Mouse (Mus musculus): Measurements from ENCODE around the gene Srd5a1. TPM values are rescaled to one million over a fixed set of nuclear protein-coding genes. Genes with fewer than 3 reads are reported as not detected.

The Srd5a1 gene
- polyA plus RNA-seq, 1 experiment from 2014 or later: 8.4 TPM

DNA sequence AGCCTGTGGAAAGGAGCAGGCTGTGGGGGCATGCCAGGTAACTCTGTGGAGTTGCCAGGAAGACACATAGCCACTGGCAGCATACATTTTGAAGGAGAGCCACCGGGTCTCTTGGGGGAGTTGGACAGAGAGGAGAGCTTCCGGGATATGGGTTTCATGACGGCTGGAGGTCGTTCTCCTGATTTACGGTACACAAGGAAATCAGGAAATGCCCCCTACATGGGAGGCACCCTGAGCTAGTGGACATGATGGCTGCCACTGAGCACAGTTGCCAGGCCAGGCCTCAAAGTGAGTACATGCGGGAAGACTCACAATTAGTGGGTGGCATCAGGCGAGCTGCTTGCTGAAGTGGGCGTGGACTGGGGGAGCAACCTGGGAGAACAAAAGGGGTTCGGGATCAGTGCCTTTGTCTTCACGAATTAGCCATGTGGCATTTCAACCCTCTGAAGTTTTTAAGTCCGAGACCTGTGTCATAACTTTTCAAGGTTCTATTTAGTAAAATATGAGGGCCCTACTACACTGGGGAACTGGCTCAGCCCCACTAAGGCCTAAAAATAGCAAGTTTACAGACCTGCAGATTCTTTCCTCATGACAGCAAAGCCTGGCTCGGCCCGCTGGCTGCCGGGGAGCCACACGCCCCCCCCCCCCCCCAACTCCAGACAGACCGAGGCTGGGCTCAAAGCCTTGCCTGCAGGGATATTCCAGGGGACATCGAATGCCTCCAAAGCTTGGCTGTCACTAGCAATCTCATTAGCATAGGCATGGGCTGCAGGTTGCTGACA is 68.5 kb downstream of the Srd5a1 start:
- DNase-seq (ENCODE audit: low spot score): no peak

DNA sequence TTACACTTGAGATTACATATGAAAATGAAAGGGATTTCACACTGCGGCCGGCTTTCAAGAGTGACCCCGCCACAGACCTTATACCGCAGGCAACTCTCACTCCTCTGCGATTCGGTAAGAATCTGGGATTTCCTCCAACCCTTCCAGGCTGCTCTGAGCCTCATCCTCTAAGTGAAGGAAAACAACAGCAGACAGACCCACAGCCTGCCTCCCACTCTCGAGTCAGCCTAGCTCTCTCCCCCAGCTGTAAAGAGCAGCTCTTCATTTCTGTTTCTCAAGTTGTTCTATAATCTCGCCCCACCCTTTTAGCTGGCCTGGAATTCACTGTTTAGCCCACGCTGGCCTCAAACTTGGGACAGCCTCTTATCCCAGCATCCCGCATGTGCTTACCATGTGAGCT is 69.5 kb downstream of the Srd5a1 start:
- DNase-seq (ENCODE audit: low spot score): no peak

DNA sequence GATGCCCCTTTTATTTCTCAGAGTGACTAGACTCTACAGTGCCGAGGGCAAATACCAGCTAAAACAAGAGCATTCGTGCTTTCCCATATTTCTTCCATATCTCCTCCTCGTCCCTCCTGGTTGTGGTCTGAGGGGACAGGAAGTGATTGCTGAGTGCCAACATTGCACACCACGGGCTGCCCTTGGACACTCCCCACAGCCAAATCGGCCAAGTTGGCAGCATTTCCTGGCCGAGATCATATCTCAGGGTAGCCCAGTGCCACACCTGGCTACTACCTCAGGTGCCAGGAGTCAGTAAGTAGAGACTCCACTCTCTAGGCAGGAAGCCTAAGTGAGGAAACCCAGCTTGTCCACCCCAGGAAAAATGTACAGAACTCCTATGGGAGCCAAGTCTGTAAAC is 70.0 kb downstream of the Srd5a1 start:
- DNase-seq (ENCODE audit: low spot score): no peak

DNA sequence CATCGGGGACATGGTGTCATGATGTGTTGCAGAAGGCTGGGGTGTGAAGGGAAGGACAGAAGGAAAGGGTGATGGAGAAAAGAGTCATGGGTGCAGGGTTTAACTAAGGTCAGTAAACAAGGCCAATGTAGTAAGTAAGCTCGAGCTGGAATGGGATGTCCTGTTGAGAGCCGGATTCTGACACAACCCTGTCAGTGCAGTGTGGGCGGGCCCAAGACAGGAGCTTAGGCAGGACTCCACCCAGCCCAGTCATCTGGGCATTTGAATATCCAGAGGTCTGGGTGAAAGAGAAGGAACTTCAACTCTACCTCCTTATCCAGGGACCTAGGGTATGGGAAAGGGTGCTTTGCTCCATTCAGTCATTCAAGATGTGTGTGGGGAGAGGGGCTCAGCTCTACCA is 72.9 kb downstream of the Srd5a1 start:
- no peak for DNase-seq (ENCODE audit: low spot score)

DNA sequence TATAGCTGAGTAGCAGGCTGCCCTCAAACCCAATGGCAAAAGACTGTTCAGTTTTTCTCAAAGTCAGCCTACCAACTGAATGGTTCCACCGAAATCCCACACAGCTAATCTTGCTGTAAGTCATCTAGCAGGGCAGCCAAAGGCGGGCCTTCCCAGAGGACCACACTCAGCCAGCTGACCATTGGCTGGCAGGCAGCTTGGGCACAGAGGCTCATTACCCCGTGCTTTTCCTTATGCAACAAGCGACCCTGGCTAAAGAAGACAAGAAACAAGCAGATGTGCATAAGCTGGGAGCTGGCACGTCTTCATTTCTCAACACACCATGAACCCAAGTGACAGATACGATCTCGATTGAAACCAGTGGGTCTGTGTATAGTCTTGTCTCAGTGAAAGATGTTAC is 73.9 kb downstream of the Srd5a1 start:
- no peak for DNase-seq (ENCODE audit: low spot score)

DNA sequence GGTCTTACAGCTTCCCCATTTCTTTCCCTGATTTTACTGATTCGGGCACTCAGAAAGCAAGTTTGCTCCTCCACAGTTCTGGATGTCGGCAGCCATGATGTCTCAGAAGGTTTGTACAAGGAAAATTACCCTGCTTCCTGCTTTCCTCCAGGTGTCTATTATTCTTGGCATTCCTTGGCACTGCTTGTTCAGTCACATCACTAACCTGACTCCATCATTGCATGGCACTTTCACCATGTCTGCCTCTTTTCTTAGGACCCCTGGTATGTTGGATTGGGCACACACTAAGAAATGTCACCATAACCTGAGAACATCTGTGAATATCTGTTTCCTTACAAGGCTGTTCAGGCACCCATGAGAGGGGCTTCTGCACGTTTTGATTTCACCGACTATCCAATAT is 75.2 kb downstream of the Srd5a1 start:
- no peak for DNase-seq (ENCODE audit: low spot score)

DNA sequence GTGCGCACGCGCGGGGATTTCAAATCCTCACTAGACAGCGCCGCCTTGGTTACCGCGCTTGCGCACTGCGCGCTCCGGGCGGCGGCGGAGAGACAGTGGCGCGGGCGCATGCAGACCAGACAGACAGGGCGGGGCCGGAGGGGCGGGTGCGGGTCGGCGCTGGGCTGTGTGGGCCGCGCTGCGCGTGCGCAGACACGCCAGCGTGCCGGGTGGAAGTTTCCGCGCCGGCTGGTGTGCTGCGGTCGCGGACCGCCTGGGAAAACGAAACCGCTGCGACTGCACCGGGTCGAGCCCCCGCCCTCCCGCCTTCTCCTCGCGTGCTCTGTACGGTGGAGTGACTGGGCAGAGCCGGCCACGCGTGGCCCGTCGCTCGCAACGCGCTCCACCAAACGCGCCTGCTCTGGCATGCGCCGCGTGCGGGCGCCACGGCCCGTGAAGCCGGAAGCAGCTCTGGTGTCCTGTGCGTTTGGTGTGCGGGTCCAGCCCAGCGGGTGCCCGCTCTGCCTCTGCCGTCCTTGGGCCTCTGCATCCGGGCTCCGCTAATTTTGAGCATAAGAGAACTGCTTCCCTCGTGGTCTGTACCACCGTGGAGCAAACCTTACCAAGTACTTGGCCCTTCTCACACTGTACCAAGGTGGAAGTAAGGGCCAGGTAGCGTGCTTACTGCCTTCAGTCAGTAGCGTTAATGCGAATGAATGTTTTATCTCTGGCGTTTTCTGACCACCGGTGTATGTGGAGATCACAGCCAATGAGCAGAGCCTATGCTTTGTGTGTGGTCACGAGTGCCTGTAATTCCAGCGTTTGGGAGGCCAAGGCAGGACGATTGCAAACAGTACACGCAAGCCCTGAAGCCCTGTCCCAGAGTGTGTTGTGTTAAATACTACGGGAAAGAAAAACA is 76.3 kb downstream of the Srd5a1 start:
- DNase-seq (ENCODE audit: low spot score): peak; percentile 99

DNA sequence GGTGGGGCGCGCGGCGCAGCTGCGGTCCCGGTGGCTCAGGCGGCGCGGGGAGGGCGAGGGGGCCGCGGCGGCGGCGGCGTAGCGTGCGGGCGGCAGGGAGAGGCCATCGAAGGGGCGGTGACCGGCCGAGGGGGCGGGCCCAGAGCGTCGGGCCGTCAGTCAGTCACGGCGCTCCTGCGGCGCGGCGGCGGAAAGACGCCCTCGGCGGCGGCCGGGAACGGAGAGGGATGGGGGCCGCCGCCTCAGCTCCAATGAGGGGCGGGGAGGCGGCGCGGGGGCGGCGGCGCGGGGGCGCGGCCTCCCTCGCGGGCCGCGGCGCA is 76.9 kb downstream of the Srd5a1 start, which contains the start of gene Tent4a:
Tent4a (minus strand) TSS at position 284 of the 320 bp plus-strand sequence.
- no peak for DNase-seq (ENCODE audit: low spot score)

DNA sequence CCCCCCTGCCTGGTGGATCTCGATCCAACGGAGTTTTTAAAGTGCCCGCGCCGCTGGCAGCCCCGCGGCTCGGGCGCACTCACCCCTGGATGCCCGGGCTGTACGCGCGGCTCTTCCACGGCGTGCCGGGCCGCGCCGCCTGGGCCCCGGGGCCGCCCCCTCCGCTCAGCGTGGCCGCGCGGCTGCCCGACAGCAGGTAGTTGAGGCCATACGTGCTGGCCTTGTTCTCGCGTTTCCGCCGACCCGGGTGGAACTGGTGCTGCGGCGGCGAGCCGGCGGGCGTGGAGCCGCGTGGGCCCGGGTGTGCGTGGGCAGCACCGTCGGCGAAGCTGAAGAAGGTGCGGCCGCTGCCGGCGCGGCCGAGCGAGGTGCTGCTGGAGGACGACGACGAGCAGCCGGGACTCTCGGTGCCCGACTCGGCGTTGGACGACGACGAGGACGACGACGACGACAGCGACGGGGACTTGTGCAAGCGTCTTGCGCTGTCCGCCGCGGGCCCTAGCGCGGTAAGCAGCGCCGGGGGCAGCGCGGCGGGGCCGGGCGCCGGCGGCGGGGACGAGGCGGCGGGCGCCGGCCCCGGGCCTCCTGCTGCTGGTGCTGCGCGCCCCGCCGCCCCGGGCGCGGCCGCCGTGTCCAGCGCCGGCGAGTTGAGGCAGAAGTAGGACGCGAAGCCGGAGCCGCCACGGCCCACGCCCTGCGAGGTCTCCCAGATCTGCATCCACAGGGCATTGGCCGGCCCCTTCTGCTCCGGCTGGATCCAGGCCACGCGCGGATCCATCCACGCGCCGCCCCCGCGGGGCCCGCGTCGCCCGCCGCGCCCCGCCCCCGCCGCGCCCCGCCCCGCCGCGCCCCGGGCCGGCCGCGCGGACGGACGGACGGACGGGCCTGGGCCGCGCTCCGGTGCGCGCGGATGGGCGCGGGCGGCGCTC is 77.6 kb downstream of the Srd5a1 start, which contains the start of gene Nsun2:
Nsun2 (plus strand) TSS at position 342 of the 929 bp plus-strand sequence.
- peak; percentile 43 for DNase-seq (ENCODE audit: low spot score)

DNA sequence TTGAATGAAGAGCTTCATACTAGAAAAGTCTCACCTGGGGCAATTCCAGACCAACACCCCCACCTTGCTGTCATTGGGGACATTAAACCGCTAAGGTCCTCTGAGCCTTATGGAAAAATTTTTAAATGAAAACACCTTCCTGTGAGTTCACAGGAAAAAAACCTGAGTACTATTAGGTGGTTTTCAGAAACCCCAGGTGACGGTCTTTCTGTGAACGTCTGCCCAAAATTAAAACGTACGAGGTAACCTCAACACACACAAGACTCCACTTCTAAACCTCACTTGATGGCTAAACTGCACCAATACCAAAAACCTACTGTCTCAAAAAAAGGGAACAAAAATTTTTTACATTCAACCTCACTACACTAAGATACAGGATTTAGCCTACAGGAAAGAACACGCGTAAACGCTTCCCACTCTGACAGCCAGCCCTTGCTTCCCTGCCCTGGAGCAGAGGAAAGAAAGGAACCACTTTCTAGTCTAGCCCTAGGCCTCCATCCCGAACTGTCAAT is 78.3 kb downstream of the Srd5a1 start:
- no peak for DNase-seq (ENCODE audit: low spot score)

DNA sequence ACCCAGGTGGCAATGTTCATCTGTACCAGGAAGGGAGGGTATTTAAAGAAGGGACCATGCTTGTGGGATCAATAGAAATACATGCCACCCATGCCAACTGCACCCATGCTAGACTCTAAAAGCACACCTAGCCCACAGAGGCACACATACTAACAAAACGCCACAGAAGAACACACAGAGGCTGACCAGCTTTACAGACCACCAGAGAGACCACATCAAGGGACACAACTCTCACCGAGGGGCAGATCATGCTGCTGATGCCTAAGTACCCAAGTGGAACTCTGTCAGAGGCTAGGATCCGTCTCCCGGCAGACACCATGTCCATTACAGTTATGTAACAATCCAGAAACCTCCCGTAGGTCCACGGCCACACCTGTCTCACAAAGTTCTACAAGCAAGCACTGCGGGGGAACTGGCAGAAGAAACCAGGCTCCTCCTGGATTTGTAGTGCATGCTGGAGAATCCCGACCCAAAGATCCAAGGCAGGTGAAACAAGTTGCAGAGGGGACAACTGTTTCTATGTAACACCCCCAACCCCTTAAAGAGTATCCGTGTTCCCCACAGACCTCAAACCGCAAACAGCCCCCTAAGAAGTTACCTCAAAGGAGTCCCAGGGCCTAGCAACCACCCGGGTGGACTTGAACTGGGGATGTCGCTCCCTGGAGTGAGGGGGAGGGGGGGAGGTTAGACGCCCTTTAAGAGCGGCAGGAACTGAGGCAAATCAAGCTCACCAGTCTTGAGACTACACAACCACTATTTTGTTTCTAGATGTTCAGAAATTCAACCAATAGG is 78.9 kb downstream of the Srd5a1 start:
- DNase-seq (ENCODE audit: low spot score): peak; percentile 48

DNA sequence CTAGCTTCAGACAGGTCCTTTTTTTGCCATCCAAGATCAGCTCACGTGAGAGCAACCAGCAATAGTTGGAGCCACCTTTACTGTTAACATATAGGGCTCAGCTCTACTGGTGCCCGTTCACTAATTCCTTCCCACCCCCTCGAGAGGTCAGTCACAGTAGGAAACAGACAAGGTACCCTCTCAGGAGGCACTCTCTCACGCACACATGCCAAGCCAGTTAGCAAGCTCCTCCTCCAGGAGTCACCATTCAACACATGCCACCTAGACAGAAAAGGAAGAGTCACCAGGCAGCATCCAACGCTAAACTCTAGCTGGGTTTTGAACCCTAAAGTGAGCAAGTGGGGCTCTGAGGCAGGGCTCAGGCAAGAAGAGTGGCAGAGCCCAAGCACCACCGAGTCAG is 79.8 kb downstream of the Srd5a1 start:
- DNase-seq (ENCODE audit: low spot score): no peak

DNA sequence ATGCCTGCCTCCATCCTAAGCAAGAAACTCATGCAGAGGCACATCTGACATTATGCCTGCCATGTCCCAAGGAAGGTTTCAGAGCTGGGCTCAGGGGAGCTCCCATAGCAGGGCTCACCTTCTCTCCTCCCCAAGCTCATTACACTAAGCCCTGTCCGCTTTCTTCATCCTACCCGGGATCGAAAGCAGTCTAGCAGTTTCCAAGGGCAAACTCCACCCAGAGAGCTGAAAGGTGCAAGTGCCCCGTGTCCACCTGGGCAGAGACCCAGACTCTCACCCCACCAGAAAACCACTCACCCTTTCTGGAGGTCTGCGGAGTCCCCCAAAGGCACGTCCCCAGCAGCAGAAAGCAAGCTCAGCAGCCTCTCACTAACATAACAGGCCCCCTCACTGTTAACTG is 80.3 kb downstream of the Srd5a1 start:
- no peak for DNase-seq (ENCODE audit: low spot score)

DNA sequence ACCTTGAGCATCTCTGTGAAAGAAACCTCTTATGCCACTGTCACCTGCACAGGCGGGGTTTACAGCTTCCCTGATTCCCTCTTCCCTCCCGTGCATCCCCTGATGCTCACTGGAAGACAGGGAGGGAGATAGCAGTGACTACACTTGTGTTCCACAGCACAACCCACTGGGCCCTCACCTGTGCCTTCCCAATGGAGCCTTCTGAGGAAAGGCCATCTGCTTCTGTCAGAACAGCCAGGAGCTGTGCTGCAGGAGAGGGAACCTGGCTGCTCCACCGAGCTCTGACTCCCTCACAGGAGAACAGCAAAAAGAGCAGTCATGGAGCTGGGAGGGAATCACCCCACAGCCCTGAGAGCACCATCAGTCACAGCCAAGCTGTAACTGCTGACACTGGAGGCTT is 81.1 kb downstream of the Srd5a1 start:
- no peak for DNase-seq (ENCODE audit: low spot score)

DNA sequence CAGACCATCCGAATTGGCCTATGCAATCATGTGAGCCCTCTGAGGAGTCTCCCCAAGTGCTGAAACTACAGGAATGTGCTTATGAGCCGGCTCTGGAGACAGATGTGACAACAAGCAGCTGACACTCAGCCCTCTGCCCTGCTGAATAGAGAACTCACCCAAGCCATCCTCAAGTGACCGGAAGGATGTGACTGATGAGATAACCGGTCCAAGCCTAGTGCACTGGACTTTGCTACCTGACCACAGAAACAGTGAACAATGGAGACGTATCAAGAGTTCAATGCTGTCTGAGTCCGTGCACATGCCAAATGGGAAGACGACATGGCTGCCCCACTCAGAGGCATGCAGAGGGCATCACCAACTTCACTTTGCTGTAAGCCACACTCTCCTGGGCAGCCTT is 82.7 kb downstream of the Srd5a1 start:
- DNase-seq (ENCODE audit: low spot score): no peak

DNA sequence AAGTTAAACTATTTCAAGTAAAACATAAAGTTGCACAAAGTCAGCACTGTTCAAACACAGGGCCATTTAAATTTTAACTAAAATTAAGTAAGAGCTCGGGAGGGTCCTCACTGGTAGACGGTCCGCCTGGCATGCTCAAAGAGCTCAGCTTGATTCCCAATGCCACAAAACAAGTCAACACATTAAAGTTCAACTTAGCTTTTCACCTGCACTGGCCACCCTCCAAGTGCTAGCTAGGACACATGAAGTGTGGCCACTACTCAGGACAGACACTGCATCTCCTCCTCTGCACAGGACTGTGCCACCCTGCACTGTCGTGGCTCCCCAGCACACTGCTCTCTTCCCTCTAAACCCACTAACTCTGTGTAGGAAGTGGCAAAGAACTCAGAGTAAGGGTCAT is 85.4 kb downstream of the Srd5a1 start:
- no peak for DNase-seq (ENCODE audit: low spot score)

DNA sequence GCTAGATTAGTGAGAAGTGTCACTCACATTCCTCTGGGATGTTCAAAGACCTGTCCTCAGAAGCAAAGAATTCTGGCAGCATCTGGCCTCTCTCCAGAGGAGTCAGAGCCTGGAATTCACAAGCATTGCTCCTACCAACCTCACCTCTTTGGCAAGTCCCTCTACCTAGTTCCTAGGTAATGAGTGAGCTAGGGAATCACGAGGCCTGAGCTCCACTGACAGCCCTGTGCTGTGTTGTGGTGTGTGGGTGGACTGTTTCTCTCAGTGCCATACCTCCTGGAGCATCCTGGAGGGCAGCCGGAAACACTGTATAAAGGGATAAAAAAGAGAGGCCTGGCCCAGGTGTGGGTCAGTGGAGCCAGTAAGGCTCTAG is 87.1 kb downstream of the Srd5a1 start:
- DNase-seq (ENCODE audit: low spot score): no peak
